Mouse (Mus musculus) sigmoid colon, adult 10 weeks (tissue): ENCODE data around the gene Pkn2. TPM values are rescaled to one million over a fixed set of nuclear protein-coding genes. Genes with fewer than 3 reads are reported as not detected.

Experiments
- polyA plus RNA-seq: library from polyadenylated mRNA; stranded (reverse); fragments of 350-450 nt; fragmentation: Illumina TruSeq; extraction: RNeasy Lipid Tissue Mini Kit (QIAGEN cat#74804); gene quantifications from one replicate; pipeline ENCODE4 v1.2.3, GENCODE M21; 2014; ENCODE audit warnings: low read depth, low replicate concordance

Pkn2 gene
- polyA plus RNA-seq, result 152 TPM

DNA sequence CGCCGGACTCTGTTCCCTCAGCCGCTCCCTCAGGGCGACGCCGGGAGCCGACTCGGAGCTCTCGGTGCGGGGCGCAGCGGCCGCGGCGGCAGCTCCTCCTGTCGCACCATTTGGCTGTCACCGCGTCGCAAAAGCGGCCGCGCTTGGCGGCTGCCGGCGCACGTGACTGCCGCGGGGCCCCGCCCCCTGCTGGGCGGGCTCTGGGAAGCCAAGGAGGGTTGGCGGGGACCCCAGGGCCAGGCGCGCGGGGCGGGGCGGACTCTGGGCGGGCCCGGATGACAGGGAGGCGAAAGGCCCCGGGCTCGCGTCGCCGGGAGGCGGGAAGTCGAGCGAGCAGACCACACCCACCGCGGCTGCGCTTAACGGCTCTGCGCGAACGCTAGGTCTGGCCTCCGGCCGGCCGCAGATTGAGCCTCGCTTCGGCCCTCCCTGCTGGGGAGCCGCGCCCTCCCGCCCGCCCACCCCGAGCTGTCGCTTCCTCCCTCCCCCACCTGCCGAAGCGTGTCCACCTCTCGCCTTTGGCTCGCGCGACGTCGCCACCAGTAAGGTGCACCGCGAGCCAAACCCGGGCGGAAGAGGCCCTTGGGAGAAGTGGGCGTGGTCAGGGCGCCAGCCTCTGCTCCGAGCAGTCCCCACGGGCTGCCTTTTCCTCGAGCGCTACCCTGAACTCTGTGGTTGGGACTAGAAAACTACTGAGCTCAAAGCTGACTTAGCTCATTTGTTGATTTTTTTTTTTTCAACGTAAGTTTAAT is at the start of gene Pkn2:
Gene Pkn2 (minus strand): TSS at position 133 of the 752 bp plus-strand sequence.

GRCm38 (mm10) chr3:142764995-142765777 is 116.6 kb downstream of the Pkn2 start, which contains the start of gene Gtf2b:
Gene Gtf2b, plus strand, starts transcription at chr3:142765045.

Other genes starting within 250 kb of the Pkn2 start
- gene Kyat3, start 181.0 kb downstream of the Pkn2 start, polyA plus RNA-seq, result 18.6 TPM
- 56.7 TPM for gene Gtf2b, start 117.0 kb downstream of the Pkn2 start, polyA plus RNA-seq